Mouse (Mus musculus) inflammation-experienced regulatory T-cells, adult 6 months (primary cell): Measurements from ENCODE around the gene Agap1. TPM values are rescaled to one million over a fixed set of nuclear protein-coding genes. Genes with fewer than 3 reads are reported as not detected.

Experiments
- ATAC-seq: one replicate; pipeline ENCODE4 v1.8.0; 2017
- polyA plus RNA-seq, 3 experiments: library from polyadenylated mRNA; unstranded; fragments of 100-300 nt; shearing (Covaris generic); gene quantifications; one replicate each; pipeline ENCODE4 v1.2.1; 2017

Gene Agap1
- polyA plus RNA-seq, 3 experiments from 2014 or later: 0.08 to 0.28 TPM; not detected in 1

- no peak for ATAC-seq
Measured at GRCm38 (mm10) chr1:89619963-89620362, 165.4 kb downstream of the Agap1 start.

- ATAC-seq: no peak
Measured at GRCm38 (mm10) chr1:89621014-89621791, 166.6 kb downstream of the Agap1 start.

GRCm38 (mm10) chr1:89621952-89622351, 167.3 kb downstream of the Agap1 start:
- no peak for ATAC-seq

GRCm38 (mm10) chr1:89622801-89623200, 168.2 kb downstream of the Agap1 start:
- no peak for ATAC-seq

GRCm38 (mm10) chr1:89625312-89625711, 170.7 kb downstream of the Agap1 start:
- ATAC-seq: no peak

- no peak for ATAC-seq
Measured at GRCm38 (mm10) chr1:89625967-89626366, 171.4 kb downstream of the Agap1 start.

- ATAC-seq: no peak
Measured at GRCm38 (mm10) chr1:89626940-89627339, 172.3 kb downstream of the Agap1 start.

- ATAC-seq: no peak
Measured at GRCm38 (mm10) chr1:89627650-89628049, 173.0 kb downstream of the Agap1 start.

GRCm38 (mm10) chr1:89630836-89631235, 176.2 kb downstream of the Agap1 start:
- no peak for ATAC-seq

- no peak for ATAC-seq
Measured at GRCm38 (mm10) chr1:89631747-89632146, 177.1 kb downstream of the Agap1 start.

- no peak for ATAC-seq
Measured at GRCm38 (mm10) chr1:89634055-89634454, 179.4 kb downstream of the Agap1 start.

GRCm38 (mm10) chr1:89635131-89635530, 180.5 kb downstream of the Agap1 start:
- no peak for ATAC-seq

- no peak for ATAC-seq
Measured at GRCm38 (mm10) chr1:89637670-89638069, 183.1 kb downstream of the Agap1 start.

- ATAC-seq: no peak
Measured at GRCm38 (mm10) chr1:89643445-89644100, 189.0 kb downstream of the Agap1 start.

- ATAC-seq: peak; percentile 81
Measured at GRCm38 (mm10) chr1:89644120-89644519, 189.5 kb downstream of the Agap1 start.

- ATAC-seq: peak; percentile 41
Measured at GRCm38 (mm10) chr1:89646326-89647018, 191.9 kb downstream of the Agap1 start.

- no peak for ATAC-seq
Measured at GRCm38 (mm10) chr1:89647505-89647904, 192.9 kb downstream of the Agap1 start.

- ATAC-seq: no peak
Measured at GRCm38 (mm10) chr1:89650557-89650956, 196.0 kb downstream of the Agap1 start.

- no peak for ATAC-seq
Measured at GRCm38 (mm10) chr1:89656167-89656566, 201.6 kb downstream of the Agap1 start.

- no peak for ATAC-seq
Measured at GRCm38 (mm10) chr1:89656643-89657321, 202.2 kb downstream of the Agap1 start.

GRCm38 (mm10) chr1:89660804-89661203, 206.2 kb downstream of the Agap1 start:
- ATAC-seq: no peak

- no peak for ATAC-seq
Measured at GRCm38 (mm10) chr1:89666154-89666553, 211.5 kb downstream of the Agap1 start.

- ATAC-seq: no peak
Measured at GRCm38 (mm10) chr1:89667387-89667786, 212.8 kb downstream of the Agap1 start.
